Mouse (Mus musculus) gastrocnemius, adult 18-20 months (tissue): ENCODE measurements around the gene Nfs1. TPM values are rescaled to one million over a fixed set of nuclear protein-coding genes. Genes with fewer than 3 reads are reported as not detected.
"Not testable (repeated sequence)": the region's sequence is repeated elsewhere in the genome, so short reads cannot be mapped to it uniquely, and the experiment has no call there.

ENCODE experiments used
- DNase-seq: peaks from one replicate; pipeline ENCODE4 v3.0.0; 2021; ENCODE audit warnings: low spot score
- long read RNA-seq, 2 experiments: library from polyadenylated mRNA; stranded (forward); transcript quantifications; one replicate each; pipeline ENCODE4 v2.0.0; 2021
- total RNA-seq, 2 experiments: library from RNA; stranded (reverse); gene quantifications; 2 replicates each; pipeline ENCODE4 v1.2.3; 2021

The Nfs1 gene
- 10 to 100 TPM; 75.7 to 77.7 TPM for total RNA-seq
- long read RNA-seq, experiment 1, transcript Nfs1-201 (13 exons, 2,051 nt), result major isoform, 152 of 168 reads
- long read RNA-seq, experiment 1, partial matches to known transcripts, result 6 of 168 reads
- long read RNA-seq, experiment 1, other reads (novel, unspliced or antisense), result 10 of 168 reads
- long read RNA-seq, experiment 2, transcript Nfs1-201 (13 exons, 2,051 nt), result major isoform, 113 of 127 reads
- long read RNA-seq, experiment 2, partial matches to known transcripts, result 8 of 127 reads
- long read RNA-seq, experiment 2, other reads (novel, unspliced or antisense), result 5 of 127 reads

DNA sequence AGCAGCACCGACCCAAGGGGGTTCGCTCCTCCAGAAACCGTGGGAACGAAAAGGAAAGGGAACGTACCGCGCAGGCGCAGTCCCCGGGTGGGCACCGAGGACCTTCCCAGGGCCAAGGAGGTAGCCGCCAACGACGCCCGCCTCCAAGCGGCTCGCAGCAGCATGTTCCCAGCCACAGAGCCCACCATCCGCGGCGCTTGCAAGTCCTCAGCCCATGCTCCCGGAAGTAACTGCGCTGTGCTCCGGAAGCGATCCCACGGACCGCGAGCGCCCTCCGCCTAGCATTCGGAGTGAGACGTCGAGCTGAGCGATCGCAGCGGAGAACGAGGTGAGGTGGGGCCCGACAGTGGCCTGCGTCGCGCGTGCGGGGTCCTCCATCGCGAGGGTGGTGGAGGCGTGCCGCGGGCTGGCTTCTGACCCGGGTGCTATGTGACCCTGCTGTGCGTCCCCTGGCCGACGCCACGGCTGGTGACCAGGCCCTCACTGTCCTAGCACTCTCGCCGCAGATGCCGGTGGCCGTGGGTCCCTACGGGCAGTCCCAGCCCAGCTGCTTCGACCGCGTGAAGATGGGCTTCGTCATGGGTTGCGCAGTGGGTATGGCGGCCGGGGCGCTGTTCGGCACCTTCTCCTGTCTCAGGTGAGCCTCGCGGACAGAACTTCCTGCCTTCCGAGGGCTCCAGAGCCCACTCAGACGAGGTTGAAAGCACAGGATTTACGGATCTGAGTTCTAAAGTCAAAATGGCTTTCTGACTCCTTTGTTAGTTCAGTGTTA is at the start of gene Nfs1, which contains the start of gene Romo1:
Gene Nfs1 (minus strand): TSS at position 234 of the 772 bp plus-strand sequence.
Gene Romo1 (plus strand): TSS at position 87 of the 772 bp plus-strand sequence.
- peak; percentile 91 for DNase-seq

DNA sequence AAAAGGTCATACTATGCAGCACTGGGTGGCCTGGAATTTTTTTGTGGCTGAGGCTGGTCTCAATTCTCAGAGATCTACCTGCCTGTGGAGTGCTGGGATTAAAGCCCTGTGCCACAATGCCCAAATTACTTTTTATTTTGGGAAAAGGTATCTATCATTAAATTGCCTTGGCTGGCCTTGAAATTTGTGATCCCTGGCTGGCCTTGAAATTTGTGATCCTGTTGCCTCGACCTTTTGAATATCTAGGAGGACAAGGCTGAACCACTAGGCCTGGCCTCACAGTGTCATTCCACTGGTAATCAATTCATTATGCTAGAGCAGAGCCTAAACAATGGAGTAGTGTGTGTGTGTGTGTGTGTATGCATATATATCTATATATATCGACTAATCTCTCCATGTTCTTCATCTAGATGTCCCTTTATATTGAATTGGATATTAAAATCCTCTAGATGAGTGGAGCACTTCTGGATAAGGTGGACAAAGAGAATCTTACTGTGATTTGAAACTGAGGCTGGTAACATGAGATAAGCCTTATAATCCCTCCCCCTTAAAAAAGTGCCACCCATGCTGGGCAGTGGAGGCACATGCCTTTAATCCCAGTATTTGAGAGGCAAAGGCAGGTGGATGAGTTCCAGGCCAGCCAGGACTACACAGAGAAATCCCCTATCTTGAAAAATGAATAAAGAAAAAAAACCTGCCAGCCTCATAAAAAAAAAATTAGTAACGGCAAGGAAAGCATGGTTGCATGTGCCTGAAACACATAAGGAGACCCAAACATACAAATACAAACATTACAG is 49.3 kb upstream of the Nfs1 start:
- no peak for DNase-seq

DNA sequence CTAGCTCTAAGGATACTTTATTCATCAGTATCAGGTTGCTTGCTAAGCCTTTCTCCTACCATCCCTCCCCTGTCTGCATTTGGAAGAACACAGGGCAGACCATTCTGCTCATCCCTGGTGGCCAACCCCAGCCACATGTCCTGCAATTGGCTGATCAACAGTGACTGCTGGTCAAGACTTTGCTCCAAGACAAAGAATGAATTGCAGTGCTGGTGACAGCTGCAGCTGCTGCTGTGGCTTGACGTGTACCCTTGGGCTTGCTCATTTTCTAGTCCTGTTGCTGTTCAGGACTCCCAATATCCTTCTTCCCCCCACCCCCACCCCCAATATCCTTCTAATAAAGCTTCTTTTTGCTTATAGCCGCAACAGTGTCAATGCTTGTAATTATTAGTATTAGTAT is 48.1 kb upstream of the Nfs1 start:
- no peak for DNase-seq

DNA sequence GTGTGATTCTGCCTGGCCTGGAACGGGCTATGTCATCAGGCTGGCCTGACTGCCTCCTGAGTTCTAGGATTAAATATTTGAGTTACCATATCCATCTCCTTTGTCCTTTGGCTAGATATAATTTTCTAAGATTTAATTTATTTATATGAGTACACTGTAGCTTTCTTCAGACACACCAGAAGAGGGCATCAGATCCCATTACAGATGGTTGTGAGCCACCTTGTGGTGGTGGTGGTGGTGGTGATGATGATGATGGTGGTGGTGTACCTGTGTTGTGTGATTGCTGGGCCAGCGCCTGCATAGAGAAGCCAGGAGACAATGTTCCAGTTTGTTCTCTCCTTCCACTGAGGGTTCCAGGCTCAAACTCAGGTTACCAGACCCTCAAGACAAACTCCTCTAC is 47.6 kb upstream of the Nfs1 start:
- DNase-seq, result no peak

DNA sequence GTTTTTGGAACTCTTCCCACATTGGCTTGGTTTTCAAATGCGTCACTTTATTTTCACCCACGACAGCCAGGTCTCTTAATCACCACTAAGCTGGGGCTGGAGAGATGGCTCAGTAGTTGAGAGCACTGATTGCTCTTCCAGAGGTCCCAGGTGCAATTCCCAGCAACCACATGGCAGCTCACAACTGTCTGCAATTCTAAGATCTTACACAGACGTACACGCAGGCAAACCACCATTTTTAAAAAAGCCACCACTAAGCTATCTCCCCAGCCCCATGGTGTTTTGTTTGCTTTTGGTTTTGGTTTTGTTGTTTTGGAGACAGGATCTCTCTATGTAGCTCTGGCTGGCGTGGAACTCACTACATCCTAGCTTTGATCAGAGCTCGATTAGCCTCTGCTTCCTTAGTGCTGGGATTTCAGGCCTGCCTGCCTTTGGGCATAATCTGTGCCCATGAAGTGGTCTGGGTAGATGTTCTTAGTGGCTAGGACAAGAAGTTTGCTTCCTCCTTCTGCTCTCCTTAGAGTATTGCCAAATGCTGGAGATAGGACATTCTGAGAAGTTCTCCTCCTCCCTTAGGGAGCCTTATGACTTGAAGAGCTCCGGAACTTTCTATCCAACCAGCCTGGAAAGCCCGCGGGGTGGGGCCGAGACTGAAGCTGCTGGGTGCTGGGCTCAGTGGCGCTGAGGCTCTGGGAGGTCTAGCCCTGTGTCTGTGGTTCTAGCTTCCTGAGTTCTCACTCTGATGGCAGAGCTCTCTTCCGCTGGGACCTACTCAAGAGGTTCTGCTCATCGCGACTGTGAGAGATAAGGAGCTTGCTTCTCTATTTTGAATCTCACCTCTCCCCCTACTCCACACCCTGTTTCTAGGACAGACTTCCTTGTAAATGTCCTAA is 46.3 kb upstream of the Nfs1 start:
- no peak for DNase-seq

DNA sequence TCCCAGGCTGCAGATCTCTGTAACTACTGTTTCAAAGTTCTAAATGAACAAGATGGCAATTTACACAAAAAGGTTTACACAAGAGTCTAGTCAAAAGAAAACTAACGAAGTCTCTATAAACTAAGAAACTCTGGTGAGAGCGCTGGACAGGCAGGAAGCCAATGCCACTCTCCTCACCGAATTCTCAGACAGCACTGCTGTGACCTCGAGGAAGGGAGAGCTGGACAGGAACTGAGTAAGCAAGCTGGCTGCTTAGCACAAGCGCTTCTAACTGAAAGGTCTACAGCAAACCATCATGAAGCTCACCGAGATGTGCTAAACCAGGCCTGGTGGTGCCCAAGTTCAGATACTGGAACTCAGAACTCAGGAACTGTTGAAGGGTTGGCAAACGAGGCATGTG is 45.3 kb upstream of the Nfs1 start:
- DNase-seq, result not testable (repeated sequence)

DNA sequence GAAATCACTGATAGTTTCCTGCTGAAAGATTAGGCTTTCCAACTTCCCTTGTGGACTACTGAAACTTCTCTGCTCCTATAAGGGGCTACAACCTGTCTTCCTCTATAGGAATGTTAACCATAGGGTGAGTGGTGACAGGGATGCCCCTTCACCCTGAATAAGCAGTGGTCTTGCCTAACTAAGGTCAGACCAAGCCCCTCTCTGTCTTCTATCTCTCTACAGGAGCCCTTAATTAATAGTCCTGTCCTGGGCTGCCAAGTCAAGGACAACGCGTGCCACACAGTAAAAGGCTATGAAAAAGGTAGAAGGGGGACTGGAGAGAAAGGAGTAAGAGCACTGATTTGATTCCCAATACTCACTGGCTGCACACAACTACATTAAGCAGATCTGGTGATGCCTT is 37.6 kb upstream of the Nfs1 start:
- DNase-seq, result no peak

DNA sequence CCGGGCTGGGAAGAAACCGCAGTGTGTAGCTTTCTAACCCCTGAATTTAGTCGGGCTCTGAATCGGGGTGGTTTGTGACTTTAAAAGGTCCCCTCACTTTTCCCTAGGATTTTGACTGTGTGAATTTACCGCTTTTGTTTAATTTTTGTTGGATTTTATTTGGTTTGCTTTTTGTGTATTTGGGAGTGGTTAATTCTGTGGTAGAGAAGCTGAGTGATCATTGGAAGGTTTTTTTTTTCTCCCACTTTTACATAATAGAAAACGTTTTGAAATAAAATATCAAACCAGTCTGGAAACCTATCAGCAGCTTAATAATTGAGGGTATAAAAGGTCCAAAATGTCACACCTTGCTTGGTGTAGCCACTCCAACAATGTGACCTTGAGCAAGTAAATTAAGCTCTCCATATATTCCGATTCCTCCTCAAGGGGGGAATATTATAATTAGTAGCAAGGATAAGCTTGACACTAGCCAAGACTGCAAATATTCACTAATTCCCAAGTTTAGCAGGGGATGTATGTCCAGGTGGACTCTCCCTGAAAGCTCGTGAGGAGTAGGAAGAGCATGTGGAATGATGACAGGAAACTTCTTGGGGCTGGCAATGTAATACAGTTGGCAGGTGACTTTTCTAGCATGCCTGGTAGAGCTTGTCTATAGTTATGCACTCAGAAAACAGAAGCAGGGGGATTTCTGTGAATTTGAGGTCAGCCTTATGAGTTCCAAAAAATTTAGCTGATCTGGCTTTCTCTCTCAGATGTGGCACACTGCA is 37.0 kb upstream of the Nfs1 start:
- DNase-seq, result no peak

DNA sequence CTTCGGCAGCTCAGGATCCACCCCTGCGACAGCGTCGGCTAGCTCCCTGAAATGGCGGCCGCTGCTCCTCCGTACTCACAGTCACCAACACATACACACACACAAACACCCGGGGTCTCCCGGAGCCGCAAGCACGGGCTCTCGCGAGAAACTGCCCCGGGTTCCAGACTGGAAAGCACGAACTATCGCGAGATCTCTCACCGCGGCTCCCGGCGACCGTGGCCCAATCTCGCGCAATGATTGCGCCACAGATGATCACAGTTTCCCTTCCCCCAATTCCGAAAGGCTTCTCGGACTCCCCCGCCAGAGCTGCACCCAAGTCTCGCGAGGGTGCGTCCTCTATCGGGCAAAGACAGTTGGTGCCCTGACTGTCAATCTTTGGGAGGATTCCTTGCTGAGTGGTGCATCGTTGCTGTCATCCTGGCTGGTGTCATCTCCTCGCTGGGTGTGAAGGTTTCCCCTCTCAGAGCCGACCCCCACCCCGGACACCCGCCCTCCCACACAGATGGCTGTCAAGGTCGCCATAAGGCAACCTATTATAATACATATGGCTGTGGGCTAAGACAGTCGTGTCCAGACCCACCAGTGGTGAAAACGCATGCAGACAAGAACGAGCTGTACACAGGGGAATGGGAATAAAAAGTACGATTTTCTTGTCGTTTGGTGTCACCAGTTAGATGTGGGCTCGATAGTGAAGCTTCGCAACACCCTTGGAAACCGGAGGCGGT is 36.3 kb upstream of the Nfs1 start, which contains the start of gene Rbm39:
Gene Rbm39 (minus strand): TSS at position 145 of the 728 bp plus-strand sequence.
- peak; percentile 100 for DNase-seq

DNA sequence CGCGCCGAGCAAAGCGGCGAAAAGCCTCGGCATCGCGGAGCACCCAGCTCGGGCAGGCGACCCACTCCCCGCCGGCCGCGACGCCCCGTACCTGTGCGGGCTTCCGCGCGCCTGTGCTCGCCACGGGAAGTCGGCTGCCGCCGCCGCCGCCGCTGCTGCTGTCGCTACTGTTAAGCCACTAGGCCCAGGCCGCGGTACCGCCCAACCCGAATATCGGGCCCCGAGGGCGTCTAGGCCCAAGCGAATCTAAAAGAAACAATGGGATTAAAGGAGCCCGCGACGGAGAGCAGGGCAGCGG is 35.8 kb upstream of the Nfs1 start:
- no peak for DNase-seq

DNA sequence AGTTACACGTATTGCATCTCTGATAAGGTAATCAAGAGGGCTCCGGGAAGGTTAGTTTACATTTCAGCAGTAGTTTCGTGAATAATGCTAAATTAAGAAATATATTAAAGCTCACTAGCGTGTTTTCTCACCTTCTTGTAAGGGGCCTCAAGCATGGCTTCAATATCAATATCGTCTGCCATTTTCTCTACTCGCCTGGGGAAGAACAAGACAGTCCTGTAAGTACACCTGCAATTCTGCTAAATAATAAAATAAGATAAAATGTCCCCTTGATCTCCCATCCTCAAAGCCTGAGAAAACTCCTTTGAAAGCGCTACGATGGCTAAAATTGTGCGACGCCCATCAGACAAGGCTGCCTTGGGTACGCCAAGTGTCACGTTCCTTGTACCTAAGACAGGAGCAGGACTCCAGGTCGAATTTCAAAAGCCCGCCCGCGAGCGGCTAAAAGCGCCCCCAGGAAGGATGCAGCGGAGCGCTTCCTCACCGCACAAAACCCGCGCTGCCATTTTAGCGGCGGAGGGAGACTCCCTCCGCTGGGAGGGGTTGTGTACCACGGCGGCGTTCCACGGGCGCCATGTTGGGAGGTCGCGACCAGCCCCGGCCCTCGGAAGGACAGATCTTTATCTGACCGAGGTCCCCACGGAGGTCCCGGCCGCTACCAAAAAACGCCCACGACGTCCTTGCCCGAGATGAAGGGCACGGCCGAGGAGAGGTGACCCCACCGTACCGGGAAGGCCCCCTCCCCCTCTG is 35.2 kb upstream of the Nfs1 start:
- peak; percentile 71 for DNase-seq

DNA sequence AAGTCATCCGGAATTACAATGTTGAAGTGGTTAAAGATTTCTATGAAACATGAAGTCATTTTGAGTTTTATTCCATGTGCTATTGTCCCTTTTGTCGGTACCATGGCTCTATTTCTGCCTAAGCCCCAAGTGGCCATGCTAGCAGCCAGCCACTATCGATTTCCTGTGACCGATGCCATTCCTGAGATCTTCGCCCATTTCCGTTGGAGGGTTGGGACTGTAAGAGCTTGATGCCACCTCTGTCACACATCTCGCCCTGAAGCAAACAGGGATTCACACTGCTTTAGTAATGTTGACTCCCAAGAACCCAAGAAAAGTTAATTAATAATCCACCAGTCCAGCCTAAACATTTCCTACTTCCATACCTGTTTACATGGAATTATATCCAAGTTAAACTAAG is 33.7 kb upstream of the Nfs1 start:
- DNase-seq, result no peak

DNA sequence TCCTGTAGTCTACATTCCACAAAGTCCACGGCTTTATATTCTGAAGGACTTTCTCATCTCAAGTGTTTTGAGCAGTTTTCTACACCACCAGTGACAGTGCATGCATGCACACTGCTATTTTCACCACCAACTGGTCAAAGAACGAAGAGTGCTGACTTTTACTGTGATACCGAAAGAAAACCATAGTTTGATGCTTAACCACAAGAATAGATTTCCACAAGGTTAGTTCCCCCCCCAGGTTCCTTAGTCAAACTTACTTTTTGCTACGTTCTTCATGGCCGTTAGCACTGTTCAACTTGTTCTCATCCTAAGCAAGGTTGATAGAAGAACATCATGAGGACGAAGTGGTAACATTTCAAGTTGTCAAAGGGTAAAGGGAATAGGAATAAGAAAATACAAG is 33.1 kb upstream of the Nfs1 start:
- DNase-seq, result no peak

DNA sequence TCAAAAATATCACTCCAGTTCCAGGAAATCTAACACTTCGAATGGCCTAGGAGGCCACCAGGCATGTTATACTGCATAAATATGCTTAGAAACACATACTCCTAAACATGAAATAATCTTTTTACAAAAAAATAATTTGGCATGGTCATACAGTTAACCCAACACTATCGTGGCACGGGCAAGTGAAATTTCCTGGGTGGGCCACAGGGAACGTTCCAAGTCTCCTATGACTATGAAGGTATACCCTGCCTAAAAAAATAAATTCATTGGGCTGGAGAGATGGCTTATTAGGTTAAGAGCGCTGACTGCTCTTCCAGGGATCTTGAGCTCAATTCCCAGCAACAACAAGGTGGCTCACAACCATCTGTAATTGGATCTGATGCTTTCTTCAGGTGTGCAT is 22.6 kb upstream of the Nfs1 start:
- DNase-seq, result no peak

DNA sequence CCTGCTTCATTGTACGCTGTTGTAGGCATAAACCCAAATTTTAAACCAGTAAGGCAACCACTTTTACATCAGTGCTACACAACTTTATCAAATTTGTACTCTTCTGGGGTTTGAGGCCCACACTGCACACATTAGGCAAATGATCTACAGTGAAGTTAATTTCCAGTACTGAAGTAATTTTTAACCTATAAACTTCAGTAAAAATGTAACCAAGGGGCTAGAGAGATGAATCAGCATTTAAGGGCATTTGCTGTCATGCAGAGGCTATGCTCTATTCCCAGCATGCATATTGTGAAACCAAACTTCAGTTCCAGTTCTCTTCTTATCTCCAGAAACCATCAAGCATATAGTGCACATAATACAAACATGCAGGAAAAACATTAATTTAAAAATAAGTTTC is 21.5 kb upstream of the Nfs1 start:
- no peak for DNase-seq

DNA sequence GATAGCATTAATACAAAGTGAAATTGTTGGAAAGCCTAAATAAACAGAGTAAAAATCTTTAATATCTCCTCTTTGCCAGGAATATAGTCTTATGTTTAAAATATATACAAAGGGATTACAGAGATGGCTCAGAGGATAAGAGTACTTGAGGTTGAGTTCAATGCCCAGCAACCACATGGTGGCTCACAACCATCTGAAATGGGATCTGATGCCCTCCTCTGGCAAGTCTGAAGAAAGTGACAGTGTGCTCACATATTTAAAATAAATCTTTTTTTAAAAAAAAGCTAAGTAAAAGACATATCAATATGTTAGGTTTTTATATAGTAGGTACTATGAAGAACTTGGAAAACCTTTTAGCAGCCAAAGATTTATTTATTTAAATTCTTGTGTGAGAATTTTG is 7.6 kb upstream of the Nfs1 start:
- DNase-seq, result no peak

DNA sequence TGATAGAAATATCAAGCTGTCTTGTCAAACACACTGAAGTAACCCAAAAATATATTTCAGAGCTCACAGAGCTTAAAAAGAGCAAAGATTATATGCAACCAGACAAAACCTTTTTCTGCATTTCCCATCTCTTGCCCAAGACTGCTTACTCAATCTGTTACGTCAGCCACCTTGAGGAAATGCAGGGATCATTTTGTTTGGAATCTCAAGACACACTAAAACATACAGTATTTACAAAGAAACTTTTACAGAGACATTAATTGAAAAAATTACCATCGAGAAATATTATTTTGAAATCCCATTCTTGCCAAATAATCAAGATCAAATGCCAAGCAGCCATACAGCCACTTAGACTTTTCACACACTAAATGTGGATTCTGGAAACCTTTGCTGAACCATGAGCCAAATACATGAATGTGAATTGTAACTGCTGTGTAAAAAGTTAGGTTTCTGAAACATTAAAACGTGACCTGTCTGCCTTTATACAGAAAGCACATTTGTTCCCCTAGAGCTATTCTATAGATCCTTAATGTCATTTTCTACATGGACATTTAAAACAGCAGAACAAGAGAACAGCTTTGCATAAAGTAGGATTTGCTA is 3.4 kb upstream of the Nfs1 start:
- no peak for DNase-seq

DNA sequence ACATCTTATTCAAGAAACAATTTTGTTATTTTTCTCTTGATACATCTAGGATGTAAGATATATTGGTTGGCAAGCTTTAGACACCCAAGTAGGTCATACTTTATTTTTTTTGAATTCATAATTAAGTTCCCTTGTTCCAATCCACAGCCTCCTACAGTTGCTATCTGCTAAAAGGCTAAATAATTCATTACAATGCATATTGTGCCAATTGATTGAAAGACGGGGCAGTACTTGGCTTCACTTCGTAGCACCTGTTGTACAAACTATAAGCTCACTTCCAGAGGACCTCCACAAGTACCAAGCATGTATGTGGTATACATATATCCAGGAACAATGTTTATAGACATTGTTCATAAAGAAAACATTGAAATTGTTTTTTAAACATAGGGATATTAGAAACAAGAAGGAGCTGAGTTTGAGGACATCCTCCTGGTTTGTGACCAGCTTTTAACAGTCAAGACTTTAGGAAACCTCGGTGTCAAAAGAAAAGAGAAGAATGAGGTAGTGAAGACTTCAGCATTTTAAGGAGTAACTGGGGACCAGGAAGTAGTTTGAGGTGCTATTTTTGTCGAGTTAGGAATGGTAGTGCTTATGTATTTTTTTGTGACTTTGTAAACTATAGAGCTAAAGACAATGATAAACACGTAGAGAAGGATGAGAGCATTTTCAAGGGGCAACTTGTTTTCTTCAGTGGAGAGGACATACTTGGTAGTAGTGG is 2.4 kb upstream of the Nfs1 start:
- no peak for DNase-seq
